Mouse (Mus musculus) spleen, adult 2 months (tissue): ENCODE results near the gene Cnpy2.

Experiments
- CTCF ChIP-seq: fragments of 200-500 bp; IDR thresholded peaks from 2 replicates; pipeline ENCODE4 v1.5.1; 2011; ENCODE audit warnings: mild to moderate bottlenecking, inconsistent platforms; ENCODE audit not compliant: insufficient read depth, insufficient read length, insufficient replicate concordance; ENCODE audit errors: extremely low read depth
- POLR2A ChIP-seq: fragments of 200-500 bp; IDR thresholded peaks from 2 replicates; pipeline ENCODE4 v1.6.1; 2011; ENCODE audit warnings: low read depth, low read length, inconsistent platforms

DNA sequence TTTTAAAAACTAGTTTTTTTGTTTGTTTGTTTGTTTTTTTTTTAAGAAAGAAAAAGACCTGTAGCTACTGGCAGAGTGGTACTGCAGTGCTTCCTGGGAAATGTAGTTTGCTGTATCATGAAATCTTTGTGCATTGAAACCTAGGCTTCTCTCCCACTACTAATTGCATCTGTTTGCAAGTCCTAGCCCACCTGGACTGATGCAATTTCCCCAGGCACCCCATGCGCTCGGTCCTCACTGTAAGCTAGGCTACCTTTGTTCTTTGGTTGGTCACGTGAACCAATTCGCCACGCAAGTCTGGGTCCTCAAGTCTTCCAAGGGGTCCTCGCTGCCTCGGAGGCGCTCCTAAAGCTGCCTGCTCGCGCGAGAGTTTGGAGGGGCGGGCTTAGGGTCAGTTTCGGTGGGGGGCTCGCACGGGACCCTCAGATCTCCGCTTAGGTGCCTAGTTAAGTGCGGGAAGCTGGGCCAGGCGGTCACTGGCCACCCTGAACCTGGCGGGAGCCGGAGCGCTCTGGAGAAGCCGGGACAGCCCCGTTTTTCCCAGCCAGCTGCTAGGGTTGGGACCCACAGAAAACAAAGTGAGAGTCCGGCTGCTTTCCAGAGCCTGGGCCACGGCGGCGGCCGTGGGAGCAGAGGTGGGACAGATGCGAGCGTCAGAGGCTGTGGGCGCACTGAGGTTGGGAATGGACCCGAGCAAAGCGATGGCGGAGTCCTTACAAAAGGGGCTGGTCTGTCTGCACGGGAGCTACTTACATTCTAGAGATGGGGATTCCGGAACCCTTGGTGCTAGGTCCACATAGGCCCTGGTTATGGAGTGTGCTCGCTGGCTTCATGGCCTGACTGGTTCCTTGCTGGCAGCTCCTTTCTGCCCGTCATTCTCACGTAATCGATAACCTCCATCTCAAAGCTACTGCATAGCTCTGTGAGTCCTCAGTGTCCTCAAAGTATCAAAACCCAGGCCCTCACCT, at the start of gene Cnpy2:
- TF ChIP-seq POLR2A (no peak), CTCF (no peak)
